Mouse (Mus musculus) kidney, adult 2 months (tissue): ENCODE measurements around the gene Hoxb1.

ENCODE experiments used
- CTCF ChIP-seq: fragments of 200-500 bp; conservative IDR thresholded peaks from 2 replicates; pipeline ENCODE4 v1.5.1; 2011; ENCODE audit warnings: low read depth, mild to moderate bottlenecking, control low read depth, low read length, moderate library complexity, mixed read lengths; ENCODE audit not compliant: insufficient read depth, insufficient read length
- POLR2A ChIP-seq: fragments of 200-500 bp; IDR thresholded peaks from one replicate; pipeline ENCODE4 v1.6.1; 2011; ENCODE audit warnings: low read depth, low read length, control low read depth

DNA sequence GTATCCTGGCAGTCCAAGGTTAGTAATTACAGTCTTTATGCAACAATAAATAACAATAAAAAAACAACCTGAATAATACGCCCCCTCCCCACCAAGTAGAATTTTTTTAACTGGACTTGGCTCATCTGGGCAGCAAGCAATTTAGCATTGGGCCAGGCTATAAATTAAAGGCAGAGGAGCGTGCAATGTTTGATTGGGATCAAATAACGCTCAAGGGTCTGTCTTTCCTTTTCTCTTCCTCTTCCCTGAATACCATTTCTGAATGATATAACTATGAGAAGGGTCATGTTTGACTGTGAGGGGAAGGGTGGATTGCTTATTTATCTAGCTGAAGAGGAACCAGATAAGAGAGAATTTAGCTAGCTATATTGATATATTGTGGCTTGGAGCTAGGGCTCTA lies 16.6 kb upstream of the Hoxb1 start:
- TF ChIP-seq POLR2A (no peak), CTCF (no peak)
